Mouse (Mus musculus) lung, postnatal 0 days (tissue): Measurements from ENCODE around the gene Plekha1.

Experiments
- CTCF ChIP-seq: IDR thresholded peaks from 2 replicates; pipeline ENCODE4 v1.5.1; 2016; ENCODE audit warnings: antibody characterized with exemption, mild to moderate bottlenecking
- EP300 ChIP-seq: IDR thresholded peaks from 2 replicates; pipeline ENCODE4 v1.6.1; 2016; ENCODE audit warnings: antibody characterized with exemption, mild to moderate bottlenecking, control low read depth

GRCm38 (mm10) chr7:130831586-130831985 is 34.0 kb upstream of the Plekha1 start:
- TF ChIP-seq EP300 (no peak), CTCF (no peak)
